Mouse (Mus musculus) intestine, embryonic 14.5 days (tissue): ENCODE measurements at regions not wholly inside any gene's neighbourhood (a gene's known extent, or its start where the extent isn't known, plus 50 kb on each side); places are given as distances from the start of the nearest gene placed in this dataset.
A peak's percentile ranks its signal among the peaks of the same experiment; 100 is the strongest.

ENCODE experiments used
- ATAC-seq: fragments of 200-750 bp; cut with Nextera tagmentation; replicated peaks from 2 replicates; pipeline ENCODE4 v1.8.0; 2017; ENCODE audit warnings: low read depth, moderate number of reproducible peaks, moderate TSS enrichment, moderate library complexity; ENCODE audit not compliant: low FRiP score, low TSS enrichment
- DNase-seq: peaks from one replicate; pipeline ENCODE4 v3.0.0-alpha.2; 2018; ENCODE audit warnings: low spot score
- H3K27ac ChIP-seq: fragments of 300-500 bp; sonication (generic); 2 replicates; pipeline ENCODE4 v1.5.1; 2014; ENCODE audit warnings: low read depth, mild to moderate bottlenecking, control low read depth
- H3K27me3 ChIP-seq: fragments of 300-500 bp; sonication (generic); replicated peaks from 2 replicates; pipeline ENCODE4 v1.6.1; 2014; ENCODE audit warnings: low read length, control low read depth; ENCODE audit not compliant: control insufficient read depth, insufficient read depth
- H3K36me3 ChIP-seq: fragments of 300-500 bp; sonication (generic); 2 replicates; pipeline ENCODE4 v1.6.1; 2014; ENCODE audit warnings: low read length, control low read depth; ENCODE audit not compliant: control insufficient read depth, insufficient read depth
- H3K4me1 ChIP-seq: fragments of 300-500 bp; sonication (generic); replicated peaks from 2 replicates; pipeline ENCODE4 v1.6.1; 2014; ENCODE audit warnings: low read length, control low read depth, mixed read lengths; ENCODE audit not compliant: control insufficient read depth, insufficient read depth
- H3K4me2 ChIP-seq: fragments of 300-500 bp; sonication (generic); 2 replicates; pipeline ENCODE4 v1.6.1; 2014; ENCODE audit warnings: low read length
- H3K4me3 ChIP-seq: fragments of 300-500 bp; sonication (generic); 2 replicates; pipeline ENCODE4 v1.5.1; 2014; ENCODE audit warnings: low read depth, low read length, control low read depth, mixed read lengths
- H3K9ac ChIP-seq: fragments of 300-500 bp; sonication (generic); 2 replicates; pipeline ENCODE4 v1.6.1; 2014; ENCODE audit warnings: mild to moderate bottlenecking, low read length
- H3K9me3 ChIP-seq: fragments of 300-500 bp; sonication (generic); 2 replicates; pipeline ENCODE4 v1.6.1; 2016; ENCODE audit warnings: low read length, control low read depth; ENCODE audit not compliant: control insufficient read depth
- WGBS: fragments of 180-500 bp; shearing (Covaris S2); extraction: QIAGEN DNeasy Blood & Tissue Kit; methylation state at CpG from one replicate; pipeline ENCODE4 v1.1.7; 2014; 5-methylcytosine and 5-hydroxymethylcytosine counted together

- H3K9me3 ChIP-seq: no peaks in the 10 kb centered on the region
- H3K9ac ChIP-seq: no peak overlapping the region
- H3K27ac ChIP-seq: no peak overlapping the region
- H3K4me3 ChIP-seq: 0 out of 2 replicates have a peak overlapping the region, but pooled peaks have one; percentile 10
- H3K4me2 ChIP-seq: peak overlapping the region; percentile 36
- peak; percentile 87 for ATAC-seq
- H3K36me3 ChIP-seq: no peaks in the 10 kb centered on the region
- DNase-seq: peak; percentile 73
- 46% methylated on average over 13 of the region's 13 CpGs for WGBS
- peaks cover 4% of the 10 kb centered on the region; the same call in 1 of the 2 replicates for H3K4me1 ChIP-seq
- H3K27me3 ChIP-seq: no peaks in the 10 kb centered on the region
Measured at GRCm38 (mm10) chr6:67169873-67170673, 67.9 kb upstream of the Serbp1 start.

GRCm38 (mm10) chr6:67168803-67169202 is 69.2 kb upstream of the Serbp1 start:
- H3K4me1 ChIP-seq: peaks cover 4% of the 10 kb centered on the region; the same call in 1 of the 2 replicates
- H3K4me3 ChIP-seq: peak overlapping the region; percentile 42
- DNase-seq: no peak
- peak overlapping the region; percentile 43; the same call in 1 of the 2 replicates for H3K27ac ChIP-seq
- ATAC-seq: no peak
- H3K4me2 ChIP-seq: peak overlapping the region; percentile 58
- WGBS: 33% methylated on average over 2 of the region's 2 CpGs
- peak overlapping the region; percentile 45 for H3K9ac ChIP-seq
- H3K36me3 ChIP-seq: no peaks in the 10 kb centered on the region
- no peaks in the 10 kb centered on the region for H3K27me3 ChIP-seq
- H3K9me3 ChIP-seq: no peaks in the 10 kb centered on the region

- peak overlapping the region; percentile 58 for H3K4me2 ChIP-seq
- 15% methylated on average over 11 of the region's 11 CpGs for WGBS
- no peaks in the 10 kb centered on the region for H3K36me3 ChIP-seq
- peak overlapping the region; percentile 45 for H3K9ac ChIP-seq
- DNase-seq (peak; percentile 72), ATAC-seq (0 out of 2 replicates have a peak, but pooled peaks have one; percentile 33)
- peak overlapping the region; percentile 42 for H3K4me3 ChIP-seq
- H3K27ac ChIP-seq: peak overlapping the region; percentile 43; the same call in 1 of the 2 replicates
- H3K27me3 ChIP-seq: no peaks in the 10 kb centered on the region
- H3K9me3 ChIP-seq: no peaks in the 10 kb centered on the region
- peaks cover 4% of the 10 kb centered on the region; the same call in 1 of the 2 replicates for H3K4me1 ChIP-seq
Measured at GRCm38 (mm10) chr6:67168031-67168777, 69.8 kb upstream of the Serbp1 start.

GRCm38 (mm10) chr6:67165091-67165490 is 72.9 kb upstream of the Serbp1 start:
- no peaks in the 10 kb centered on the region for H3K27me3 ChIP-seq
- no peaks in the 10 kb centered on the region for H3K36me3 ChIP-seq
- no peak overlapping the region for H3K4me3 ChIP-seq
- peaks cover 4% of the 10 kb centered on the region; the same call in 1 of the 2 replicates for H3K4me1 ChIP-seq
- no peak overlapping the region for H3K9ac ChIP-seq
- no peaks in the 10 kb centered on the region for H3K9me3 ChIP-seq
- no peak overlapping the region for H3K27ac ChIP-seq
- no peak overlapping the region for H3K4me2 ChIP-seq
- ATAC-seq (no peak), DNase-seq (no peak)
- WGBS: 88% methylated on average over 6 of the region's 6 CpGs

- ATAC-seq (no peak), DNase-seq (no peak)
- H3K27ac ChIP-seq: no peak overlapping the region
- 79% methylated on average over 2 of the region's 2 CpGs for WGBS
- H3K9me3 ChIP-seq: no peaks in the 10 kb centered on the region
- H3K4me3 ChIP-seq: no peak overlapping the region
- H3K36me3 ChIP-seq: no peaks in the 10 kb centered on the region
- H3K4me1 ChIP-seq: peaks cover 4% of the 10 kb centered on the region; the same call in 1 of the 2 replicates
- no peaks in the 10 kb centered on the region for H3K27me3 ChIP-seq
- no peak overlapping the region for H3K9ac ChIP-seq
- no peak overlapping the region for H3K4me2 ChIP-seq
Measured at GRCm38 (mm10) chr6:67163947-67164346, 74.0 kb upstream of the Serbp1 start.

GRCm38 (mm10) chr6:67162814-67163213 is 75.2 kb upstream of the Serbp1 start:
- Histone ChIP-seq H3K27ac (no peak overlapping the region), H3K9ac (no peak overlapping the region), H3K36me3 (no peaks in the 10 kb centered on the region), H3K9me3 (no peaks in the 10 kb centered on the region), H3K4me3 (no peak overlapping the region), H3K4me1 (no peaks in the 10 kb centered on the region; the same call in 1 of the 2 replicates), H3K27me3 (no peaks in the 10 kb centered on the region), H3K4me2 (no peak overlapping the region)
- ATAC-seq (no peak), DNase-seq (no peak)
- WGBS: 52% methylated on average over 3 of the region's 3 CpGs

GRCm38 (mm10) chr6:67161610-67162009 is 76.4 kb upstream of the Serbp1 start:
- Histone ChIP-seq H3K4me1 (no peaks in the 10 kb centered on the region), H3K9me3 (no peaks in the 10 kb centered on the region), H3K9ac (no peak overlapping the region), H3K27me3 (no peaks in the 10 kb centered on the region), H3K4me2 (no peak overlapping the region), H3K36me3 (no peaks in the 10 kb centered on the region), H3K4me3 (no peak overlapping the region), H3K27ac (no peak overlapping the region)
- DNase-seq (no peak), ATAC-seq (no peak)
- WGBS: 80% methylated on average over 7 of the region's 7 CpGs

GRCm38 (mm10) chr6:67160564-67160963 is 77.4 kb upstream of the Serbp1 start:
- H3K27ac ChIP-seq: no peak overlapping the region
- no peaks in the 10 kb centered on the region for H3K4me1 ChIP-seq
- ATAC-seq (no peak), DNase-seq (no peak)
- H3K4me3 ChIP-seq: no peak overlapping the region
- no peak overlapping the region for H3K4me2 ChIP-seq
- 61% methylated on average over 3 of the region's 3 CpGs for WGBS
- H3K27me3 ChIP-seq: no peaks in the 10 kb centered on the region
- no peaks in the 10 kb centered on the region for H3K9me3 ChIP-seq
- H3K9ac ChIP-seq: no peak overlapping the region
- H3K36me3 ChIP-seq: no peaks in the 10 kb centered on the region
